Mouse (Mus musculus) right cerebral cortex, adult 18-20 months (tissue): ENCODE measurements around the gene Rubcnl.

Source experiments
- DNase-seq: peaks from one replicate; pipeline ENCODE4 v3.0.0; 2022; ENCODE audit warnings: mixed read lengths

The Rubcnl gene

GRCm38 (mm10) chr14:75015856-75016714, at the start of gene Rubcnl:
Rubcnl (plus strand) TSS chr14:75016027.
- DNase-seq = peak; percentile 79

GRCm38 (mm10) chr14:74972216-74972615, 43.6 kb upstream of the Rubcnl start:
- DNase-seq = no peak

- DNase-seq = no peak
Observed at GRCm38 (mm10) chr14:74972687-74973086, 43.1 kb upstream of the Rubcnl start.

DNA sequence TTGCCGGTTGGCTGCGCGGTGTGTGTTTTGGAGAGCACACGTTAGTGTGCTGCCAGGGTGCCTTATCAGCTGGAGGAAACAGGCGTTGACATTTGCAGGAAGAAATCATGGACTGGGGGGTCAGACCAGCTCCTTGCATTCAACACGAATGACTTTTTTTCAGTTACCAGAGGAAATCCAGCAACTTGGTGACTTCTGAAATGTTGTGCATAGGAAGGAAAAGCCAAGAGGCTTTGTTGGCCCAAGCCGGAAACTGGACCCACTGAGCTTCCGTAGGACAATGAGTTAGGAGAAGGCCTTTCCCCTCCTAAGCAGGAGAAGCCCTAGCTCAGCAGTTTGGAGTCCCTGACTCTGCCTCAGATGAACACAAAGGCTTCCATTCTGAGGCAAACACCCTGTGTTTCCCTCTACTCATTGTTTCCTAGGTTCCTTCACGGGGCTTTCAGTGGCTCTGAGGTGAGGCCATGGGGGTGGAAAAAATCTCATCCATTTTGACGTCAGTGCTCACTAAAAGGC, 41.6 kb upstream of the Rubcnl start:
- DNase-seq = no peak

GRCm38 (mm10) chr14:74976972-74977371, 38.9 kb upstream of the Rubcnl start:
- DNase-seq = no peak

DNA sequence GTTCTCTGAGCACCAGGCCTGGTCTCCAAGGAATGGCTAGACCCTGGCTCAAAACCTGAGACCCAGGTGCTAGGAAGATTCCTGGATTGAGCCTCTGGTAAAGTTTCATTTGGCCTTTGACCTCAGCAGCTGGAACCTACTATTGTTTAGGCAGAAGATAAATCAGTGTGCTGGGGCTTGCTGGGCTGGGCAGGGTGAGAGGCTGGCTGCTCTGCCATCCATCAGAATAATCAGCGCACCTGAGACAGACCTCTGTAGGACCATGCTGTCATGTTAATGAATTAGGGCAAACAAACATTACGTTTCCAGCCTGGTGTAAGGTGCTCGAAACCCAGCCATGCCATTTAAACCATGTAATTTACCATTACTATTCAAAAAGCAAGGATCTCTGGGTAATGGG, 34.8 kb upstream of the Rubcnl start:
- DNase-seq = no peak

- DNase-seq = no peak
Observed at GRCm38 (mm10) chr14:74983079-74983478, 32.7 kb upstream of the Rubcnl start.

- DNase-seq = no peak
Observed at GRCm38 (mm10) chr14:74984817-74985391, 30.9 kb upstream of the Rubcnl start.

- DNase-seq = no peak
Observed at GRCm38 (mm10) chr14:74985658-74986057, 30.2 kb upstream of the Rubcnl start.

- DNase-seq = no peak
Observed at GRCm38 (mm10) chr14:74986527-74986926, 29.3 kb upstream of the Rubcnl start.

- DNase-seq = no peak
Observed at GRCm38 (mm10) chr14:74989322-74989721, 26.5 kb upstream of the Rubcnl start.

DNA sequence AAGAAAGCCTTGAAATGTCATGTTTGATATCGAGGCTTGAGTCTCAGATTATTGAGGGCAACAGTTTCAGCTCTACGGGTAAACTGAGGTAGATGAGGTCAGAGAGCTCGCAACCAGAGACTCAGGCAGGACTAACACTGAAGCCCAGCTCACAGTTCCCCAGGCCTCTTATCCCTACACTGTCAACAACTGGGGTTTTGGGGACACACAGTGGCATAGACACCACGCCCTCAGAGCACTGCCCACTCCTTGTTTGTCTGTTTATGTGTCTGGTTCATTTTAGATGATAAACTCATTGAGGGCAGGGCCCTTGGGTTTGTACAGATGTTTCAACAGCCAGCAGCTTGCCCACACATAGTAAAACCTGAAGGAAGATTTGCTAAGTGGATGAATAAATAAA, 25.9 kb upstream of the Rubcnl start:
- DNase-seq = no peak

GRCm38 (mm10) chr14:74990504-74990903, 25.3 kb upstream of the Rubcnl start:
- DNase-seq = no peak

DNA sequence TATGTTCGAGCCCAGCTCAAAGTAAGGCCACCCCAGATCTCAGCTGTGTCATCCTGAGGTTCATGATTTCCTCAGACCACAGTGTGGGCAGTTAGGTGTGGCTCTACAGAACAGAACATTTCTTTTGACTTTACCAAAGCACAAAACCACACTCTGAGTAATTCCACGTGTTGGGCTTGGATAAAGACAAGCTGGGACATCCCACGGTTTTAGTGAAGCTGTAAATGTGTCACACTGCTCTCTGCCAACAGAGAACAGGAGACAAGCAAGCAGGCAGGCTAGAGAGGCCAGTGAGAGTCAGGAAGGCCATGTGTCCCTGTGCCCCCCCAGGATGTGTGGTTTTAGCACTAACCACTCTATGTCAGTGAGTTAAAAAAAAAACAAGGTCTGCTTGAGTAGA, 19.3 kb upstream of the Rubcnl start:
- DNase-seq = peak; percentile 5

- no peak for DNase-seq
Observed at GRCm38 (mm10) chr14:74997041-74997440, 18.8 kb upstream of the Rubcnl start.

- DNase-seq = no peak
Observed at GRCm38 (mm10) chr14:75001364-75001763, 14.5 kb upstream of the Rubcnl start.

GRCm38 (mm10) chr14:75003356-75003755, 12.5 kb upstream of the Rubcnl start:
- DNase-seq = no peak

GRCm38 (mm10) chr14:75005478-75006199, 10.2 kb upstream of the Rubcnl start:
- DNase-seq = no peak

- no peak for DNase-seq
Observed at GRCm38 (mm10) chr14:75010346-75010745, 5.5 kb upstream of the Rubcnl start.

DNA sequence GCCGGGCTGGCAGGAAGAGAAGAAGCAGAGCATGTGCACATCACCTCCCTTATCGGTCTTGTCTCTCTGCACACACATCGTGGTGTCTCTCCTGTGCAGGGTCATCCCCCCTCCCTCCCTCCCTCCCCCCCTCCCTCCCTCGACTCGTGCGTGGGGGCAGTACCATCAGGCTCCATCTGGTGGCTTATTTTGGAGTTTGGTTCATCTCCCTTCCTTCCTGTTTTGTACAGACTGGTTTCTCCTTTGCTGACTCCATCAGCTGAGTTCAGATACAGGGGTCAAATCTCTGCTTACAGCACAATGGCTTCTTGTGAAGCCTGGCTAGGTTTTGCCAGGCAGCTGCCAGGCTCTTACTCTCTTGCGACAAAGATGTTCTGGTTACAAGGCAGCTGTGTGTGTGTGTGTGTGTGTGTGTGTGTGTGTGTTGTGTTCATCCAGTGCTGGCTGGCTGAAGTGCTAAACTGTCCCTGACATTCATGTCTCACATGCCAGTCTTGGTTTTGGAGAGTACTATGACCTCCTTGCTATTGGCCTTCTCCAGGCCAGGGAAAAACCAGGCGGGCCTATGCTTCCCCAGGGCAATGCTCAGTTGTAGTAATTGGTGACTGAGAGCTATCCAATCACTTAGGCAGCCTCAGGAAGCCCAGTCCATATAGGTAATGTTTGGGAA, 4.7 kb upstream of the Rubcnl start:
- DNase-seq = peak; percentile 7

DNA sequence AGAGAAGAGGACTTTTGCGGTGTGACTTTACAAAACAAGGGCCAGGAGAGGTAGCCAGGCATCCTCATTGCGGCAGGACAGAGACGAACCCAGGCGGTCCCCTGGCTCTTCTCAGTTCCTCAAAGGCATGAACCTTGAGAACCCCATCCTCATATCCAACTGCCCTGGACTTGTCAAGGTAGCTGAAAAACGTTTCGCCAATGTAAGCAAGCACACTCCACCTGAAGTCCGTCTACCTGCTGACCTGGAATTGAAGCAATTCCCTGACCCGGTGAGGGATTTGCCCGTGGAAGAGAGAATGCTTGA, 841 bp downstream of the Rubcnl start:
- DNase-seq = no peak

DNA sequence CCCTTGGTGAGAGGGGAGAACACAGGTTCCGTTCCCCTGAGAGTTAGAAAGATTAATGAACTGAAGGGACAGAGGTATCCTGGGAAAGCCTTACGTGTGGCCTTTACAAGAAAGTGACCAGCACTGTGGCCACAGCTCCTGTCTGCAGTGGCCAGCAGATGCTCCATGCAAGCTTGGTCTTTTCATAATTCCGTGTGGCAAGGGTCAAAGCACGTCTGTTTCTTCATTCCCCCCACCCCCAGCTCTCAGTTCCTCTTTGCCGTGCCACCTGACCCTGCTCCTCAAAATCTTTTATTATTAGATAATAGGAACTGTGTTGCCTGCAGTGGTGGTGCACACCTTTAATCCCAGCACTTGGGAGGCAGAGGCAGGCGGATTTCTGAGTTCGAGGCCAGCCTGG, 1.4 kb downstream of the Rubcnl start:
- no peak for DNase-seq
